Mouse (Mus musculus): ENCODE measurements around the gene Gm37240.
"Not testable (repeated sequence)": the region's sequence is repeated elsewhere in the genome, so short reads cannot be mapped to it uniquely, and the experiment has no call there.

The Gm37240 gene

GRCm38 (mm10) chr3:85618885-85619284, 268.4 kb downstream of the Gm37240 start:
- no peak for DNase-seq

GRCm38 (mm10) chr3:85616389-85616788, 270.9 kb downstream of the Gm37240 start:
- DNase-seq = no peak

- DNase-seq = no peak
These were observed 279.6 kb downstream of the Gm37240 start for GRCm38 (mm10) chr3:85607753-85608152.

GRCm38 (mm10) chr3:85606912-85607311, 280.4 kb downstream of the Gm37240 start:
- DNase-seq = no peak

GRCm38 (mm10) chr3:85603811-85604210, 283.5 kb downstream of the Gm37240 start:
- no peak for DNase-seq

- DNase-seq = no peak
These were observed 285.4 kb downstream of the Gm37240 start for GRCm38 (mm10) chr3:85601841-85602305.

GRCm38 (mm10) chr3:85599526-85599925, 287.8 kb downstream of the Gm37240 start:
- no peak for DNase-seq

- no peak for DNase-seq
These were observed 292.9 kb downstream of the Gm37240 start for GRCm38 (mm10) chr3:85594452-85594851.

GRCm38 (mm10) chr3:85592640-85593252, 294.6 kb downstream of the Gm37240 start:
- no peak for DNase-seq

GRCm38 (mm10) chr3:85592067-85592466, 295.3 kb downstream of the Gm37240 start:
- DNase-seq = no peak

GRCm38 (mm10) chr3:85590090-85590754, 297.1 kb downstream of the Gm37240 start:
- DNase-seq = no peak

GRCm38 (mm10) chr3:85588701-85589100, 298.6 kb downstream of the Gm37240 start:
- DNase-seq = no peak

- no peak for DNase-seq
These were observed 302.4 kb downstream of the Gm37240 start for GRCm38 (mm10) chr3:85584966-85585365.

- no peak for DNase-seq
These were observed 304.1 kb downstream of the Gm37240 start for GRCm38 (mm10) chr3:85583194-85583593.

- DNase-seq = no peak
These were observed 304.6 kb downstream of the Gm37240 start for GRCm38 (mm10) chr3:85582726-85583125.

GRCm38 (mm10) chr3:85573864-85574830, 313.2 kb downstream of the Gm37240 start, which contains the start of gene Gatb:
TSS of gene Gatb (plus strand) at chr3:85574119.
- DNase-seq = peak; percentile 99

- no peak for DNase-seq
These were observed 314.0 kb downstream of the Gm37240 start for GRCm38 (mm10) chr3:85573216-85573863.

- DNase-seq = not testable (repeated sequence)
These were observed 314.8 kb downstream of the Gm37240 start for GRCm38 (mm10) chr3:85572502-85572901.

GRCm38 (mm10) chr3:85571276-85571675, 316.0 kb downstream of the Gm37240 start:
- no peak for DNase-seq

- no peak for DNase-seq
These were observed 322.7 kb downstream of the Gm37240 start for GRCm38 (mm10) chr3:85564603-85565002.

GRCm38 (mm10) chr3:85553731-85554277, 333.5 kb downstream of the Gm37240 start:
- DNase-seq = no peak

- DNase-seq = no peak
These were observed 336.0 kb downstream of the Gm37240 start for GRCm38 (mm10) chr3:85551352-85551751.
